Mouse (Mus musculus) lung, embryonic 14.5 days (tissue): Measurements from ENCODE around the gene Nepn. TPM values are rescaled to one million over a fixed set of nuclear protein-coding genes. Genes with fewer than 3 reads are reported as not detected.

Experiments
- ATAC-seq: fragments of 200-750 bp; cut with Nextera tagmentation; 2 replicates; pipeline ENCODE4 v1.8.0; 2017; ENCODE audit warnings: mild to moderate bottlenecking, moderate TSS enrichment, moderate library complexity; ENCODE audit not compliant: insufficient read depth
- DNase-seq: peaks from one replicate; pipeline ENCODE4 v3.0.0-alpha.2; 2015
- H3K27ac ChIP-seq: fragments of 300-500 bp; sonication (generic); 2 replicates; pipeline ENCODE4 v1.5.1; 2014; ENCODE audit warnings: low read depth, mild to moderate bottlenecking, moderate library complexity
- H3K27me3 ChIP-seq: fragments of 300-500 bp; sonication (generic); 2 replicates; pipeline ENCODE4 v1.6.1; 2014; ENCODE audit warnings: low read length, control low read depth; ENCODE audit not compliant: insufficient read depth
- H3K36me3 ChIP-seq: fragments of 300-500 bp; sonication (generic); 2 replicates; pipeline ENCODE4 v1.6.1; 2014; ENCODE audit warnings: control low read depth; ENCODE audit not compliant: insufficient read depth
- H3K4me1 ChIP-seq: fragments of 300-500 bp; sonication (generic); 2 replicates; pipeline ENCODE4 v1.6.1; 2014; ENCODE audit warnings: antibody characterized with exemption, control low read depth; ENCODE audit not compliant: insufficient read depth
- H3K4me2 ChIP-seq: fragments of 300-500 bp; sonication (generic); 2 replicates; pipeline ENCODE4 v1.6.1; 2014; ENCODE audit warnings: mild to moderate bottlenecking
- H3K4me3 ChIP-seq: fragments of 300-500 bp; sonication (generic); 2 replicates; pipeline ENCODE4 v1.5.1; 2014; ENCODE audit warnings: low read depth, low read length
- H3K9ac ChIP-seq: fragments of 300-500 bp; sonication (generic); 2 replicates; pipeline ENCODE4 v1.6.1; 2014
- H3K9me3 ChIP-seq: fragments of 300-500 bp; sonication (generic); 2 replicates; pipeline ENCODE4 v1.6.1; 2016; ENCODE audit warnings: low read depth, low read length, control low read depth
- CTCF ChIP-seq: IDR thresholded peaks from 2 replicates; pipeline ENCODE4 v1.5.1; 2016; ENCODE audit warnings: antibody characterized with exemption, low read depth
- WGBS: fragments of 180-500 bp; shearing (Covaris S2); extraction: QIAGEN DNeasy Blood & Tissue Kit; methylation state at CpG from one replicate; pipeline ENCODE4 v1.1.7; 2014; 5-methylcytosine and 5-hydroxymethylcytosine counted together
- polyA plus RNA-seq: library from polyadenylated mRNA; unstranded; fragments of >200 nt; fragmentation: Nextera tagmentation; extraction: Ambion mirVana; gene quantifications from 2 replicates; pipeline ENCODE4 v1.2.1, GENCODE M21; 2014

Gene Nepn
- polyA plus RNA-seq, 1 experiment from 2014 or later: not detected

DNA sequence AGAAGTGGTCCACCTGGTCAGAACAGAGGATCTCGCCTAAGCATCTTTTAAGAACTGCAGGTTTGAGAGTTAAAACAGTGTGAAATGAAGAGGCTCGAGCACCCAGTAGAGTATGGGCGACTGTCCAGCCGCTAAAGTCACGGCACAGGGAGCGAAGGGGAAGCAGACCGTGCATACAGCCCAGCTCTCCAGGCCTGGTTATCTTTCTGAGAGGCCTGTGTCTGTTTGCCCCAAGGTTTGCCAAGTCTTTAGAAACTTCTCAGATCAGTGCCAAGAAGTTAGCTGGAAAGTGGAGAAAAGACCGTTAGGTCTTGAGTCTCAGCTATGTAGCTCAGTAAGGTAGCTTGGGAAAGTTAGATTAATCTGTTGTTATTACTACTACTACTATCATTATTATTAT is 46.1 kb downstream of the Nepn start:
- Histone ChIP-seq H3K27me3 (no peaks in the 10 kb centered on the region), H3K4me2 (no peak overlapping the region), H3K9me3 (no peaks in the 10 kb centered on the region), H3K9ac (no peak overlapping the region), H3K4me1 (no peaks in the 10 kb centered on the region), H3K4me3 (no peak overlapping the region), H3K27ac (no peak overlapping the region), H3K36me3 (peaks cover 78% of the 10 kb centered on the region)
- DNase-seq: no peak
- no peak for ATAC-seq
- 94% methylated on average over 8 of the region's 8 CpGs for WGBS
- no peak for TF ChIP-seq CTCF

Other genes with a start within 250 kb of the Nepn start
- 0.07 TPM in 2 replicates for gene Ros1, start 193.7 kb upstream of the Nepn start, polyA plus RNA-seq
- 23.4 and 24.5 TPM in 2 replicates for gene Dcbld1, start 155.4 kb upstream of the Nepn start, polyA plus RNA-seq
- not detected in 2 replicates for gene Gm26741, start 30.2 kb upstream of the Nepn start, polyA plus RNA-seq
- gene Gopc, start 6.8 kb upstream of the Nepn start, polyA plus RNA-seq: 19.5 and 22.6 TPM in 2 replicates
- 11.6 and 13.1 TPM in 2 replicates for gene Nus1, start 28.6 kb downstream of the Nepn start, polyA plus RNA-seq